Mouse (Mus musculus) kidney, embryonic 15.5 days (tissue): ENCODE data around the gene Mov10. TPM values are rescaled to one million over a fixed set of nuclear protein-coding genes. Genes with fewer than 3 reads are reported as not detected.

ENCODE experiments used
- ATAC-seq: fragments of 200-750 bp; cut with Nextera tagmentation; replicated peaks from 2 replicates; pipeline ENCODE4 v1.8.0; 2017; ENCODE audit warnings: moderate TSS enrichment; ENCODE audit not compliant: low FRiP score
- H3K27ac ChIP-seq: fragments of 300-500 bp; sonication (generic); 2 replicates; pipeline ENCODE4 v1.5.1; 2015; ENCODE audit warnings: mild to moderate bottlenecking, inconsistent platforms
- H3K27me3 ChIP-seq: fragments of 300-500 bp; sonication (generic); 2 replicates; pipeline ENCODE4 v1.6.1; 2015; ENCODE audit warnings: inconsistent platforms
- H3K36me3 ChIP-seq: fragments of 300-500 bp; sonication (generic); 2 replicates; pipeline ENCODE4 v1.6.1; 2015; ENCODE audit warnings: inconsistent platforms
- H3K4me1 ChIP-seq: fragments of 300-500 bp; sonication (generic); 2 replicates; pipeline ENCODE4 v1.6.1; 2015; ENCODE audit warnings: inconsistent platforms
- H3K4me2 ChIP-seq: fragments of 300-500 bp; sonication (generic); 2 replicates; pipeline ENCODE4 v1.6.1; 2015; ENCODE audit warnings: moderate library complexity, mild to moderate bottlenecking, inconsistent platforms
- H3K4me3 ChIP-seq: fragments of 300-500 bp; sonication (generic); replicated peaks from 2 replicates; pipeline ENCODE4 v1.5.1; 2015; ENCODE audit warnings: mild to moderate bottlenecking, inconsistent platforms
- H3K9ac ChIP-seq: fragments of 300-500 bp; sonication (generic); 2 replicates; pipeline ENCODE4 v1.6.1; 2015; ENCODE audit warnings: mild to moderate bottlenecking, inconsistent platforms
- H3K9me3 ChIP-seq: fragments of 300-500 bp; sonication (generic); replicated peaks from 2 replicates; pipeline ENCODE4 v1.6.1; 2016; ENCODE audit warnings: inconsistent platforms
- WGBS: fragments of 180-500 bp; shearing (Covaris S2); methylation state at CpG from one replicate; pipeline ENCODE4 v1.1.7; 2015; ENCODE audit warnings: mixed read lengths; 5-methylcytosine and 5-hydroxymethylcytosine counted together
- polyA plus RNA-seq: library from polyadenylated mRNA; unstranded; fragments of >200 nt; fragmentation: Nextera tagmentation; extraction: Ambion mirVana; gene quantifications from 2 replicates; pipeline ENCODE4 v1.2.1, GENCODE M21; 2015

Mov10 gene
- polyA plus RNA-seq, 1 experiment from 2014 or later: 66.5 TPM

DNA sequence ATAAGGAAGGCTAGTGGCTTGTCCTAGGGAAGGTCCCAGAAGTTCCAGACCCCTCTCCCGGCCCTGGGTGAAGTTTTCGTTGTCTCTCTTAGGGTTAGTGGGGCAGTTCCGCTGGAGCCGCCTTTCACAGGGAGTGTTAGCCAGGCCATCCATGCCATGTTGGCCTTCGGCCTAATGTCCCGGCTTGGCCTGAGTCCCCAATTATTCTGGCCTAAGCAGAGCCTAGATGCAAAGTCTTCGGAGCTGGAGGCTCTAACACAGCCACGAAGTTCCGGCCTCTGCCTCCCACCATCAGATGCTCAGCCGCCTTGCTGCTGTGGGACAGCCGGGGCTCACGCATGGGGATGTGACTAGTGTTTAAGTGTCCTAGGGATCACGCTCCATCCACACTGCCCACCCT, 28.5 kb downstream of the Mov10 start:
- Histone ChIP-seq H3K36me3 (peaks cover 28% of the 10 kb centered on the region), H3K4me1 (peaks cover 64% of the 10 kb centered on the region), H3K4me2 (peak overlapping the region; percentile 79), H3K9ac (peak overlapping the region; percentile 58), H3K9me3 (no peaks in the 10 kb centered on the region), H3K4me3 (peak overlapping the region; percentile 63), H3K27ac (peak overlapping the region; percentile 92), H3K27me3 (peaks cover 9% of the 10 kb centered on the region)
- 12% methylated on average over 13 of the region's 13 CpGs for WGBS
- ATAC-seq: no peak

DNA sequence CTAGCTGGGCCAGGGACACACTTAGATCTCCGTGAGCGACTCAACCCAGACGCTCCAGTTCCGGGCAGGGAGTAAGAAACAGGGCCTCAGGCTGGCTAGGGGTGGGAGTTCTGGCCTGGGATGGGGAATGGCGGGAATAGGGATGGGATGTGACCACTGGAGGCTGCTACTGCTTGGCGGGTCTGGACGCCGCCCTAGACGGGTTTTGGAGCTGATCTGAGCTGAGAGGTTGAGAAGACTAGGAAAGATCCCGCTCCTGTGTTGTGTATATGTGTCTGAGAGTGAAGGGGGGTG, 29.1 kb downstream of the Mov10 start:
- peak; percentile 30 for ATAC-seq
- WGBS: 2% methylated on average over 10 of the region's 10 CpGs
- peak overlapping the region; percentile 63 for H3K4me3 ChIP-seq
- peaks cover 28% of the 10 kb centered on the region for H3K36me3 ChIP-seq
- peak overlapping the region; percentile 79 for H3K4me2 ChIP-seq
- peak overlapping the region; percentile 58 for H3K9ac ChIP-seq
- no peaks in the 10 kb centered on the region for H3K9me3 ChIP-seq
- peak overlapping the region; percentile 92 for H3K27ac ChIP-seq
- peaks cover 59% of the 10 kb centered on the region for H3K4me1 ChIP-seq
- H3K27me3 ChIP-seq: peaks cover 10% of the 10 kb centered on the region

DNA sequence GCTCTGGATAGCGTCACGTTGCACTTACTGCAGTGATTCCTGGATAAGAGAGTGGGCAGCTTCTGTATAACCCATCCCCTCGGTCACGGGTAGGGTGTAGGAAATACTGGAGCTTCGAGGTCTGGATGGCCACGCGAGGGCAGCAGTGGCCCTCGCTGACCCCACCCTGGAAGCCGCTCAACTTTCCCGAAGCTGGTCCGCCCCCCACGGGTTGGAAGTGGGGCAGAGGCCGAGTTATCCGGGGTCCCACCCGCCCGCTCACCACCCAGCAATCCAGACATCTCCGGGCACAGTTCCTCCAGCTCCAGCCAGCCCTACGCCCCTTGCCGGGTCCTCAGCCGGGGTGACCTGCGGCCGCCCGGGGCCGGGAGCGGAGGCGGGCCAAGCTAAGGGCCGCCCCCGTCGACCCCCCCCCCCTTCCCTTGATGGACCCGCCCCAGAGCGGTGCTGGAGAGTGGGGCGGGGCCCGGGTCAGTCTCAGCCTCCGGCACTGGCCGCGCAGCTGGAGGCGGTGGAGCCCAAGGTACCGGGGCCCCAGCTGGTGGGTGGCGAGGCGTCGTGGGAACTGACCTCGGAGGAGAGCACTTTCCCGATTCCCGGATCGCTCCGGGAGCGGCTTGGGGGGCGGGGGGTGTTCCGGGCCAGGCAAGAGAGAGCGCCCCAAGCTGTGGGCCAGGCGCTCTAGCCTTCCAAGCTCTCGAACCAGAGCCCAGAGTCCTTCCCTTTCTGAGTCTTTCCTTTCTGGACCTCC, 29.6 kb downstream of the Mov10 start:
- peaks cover 56% of the 10 kb centered on the region for H3K4me1 ChIP-seq
- ATAC-seq: peak; percentile 93
- H3K4me3 ChIP-seq: peak overlapping the region; percentile 63
- no peaks in the 10 kb centered on the region for H3K9me3 ChIP-seq
- under 1% methylated on average over 50 of the region's 52 CpGs for WGBS
- peak overlapping the region; percentile 58 for H3K9ac ChIP-seq
- peak overlapping the region; percentile 79 for H3K4me2 ChIP-seq
- H3K36me3 ChIP-seq: peaks cover 28% of the 10 kb centered on the region
- H3K27me3 ChIP-seq: peaks cover 15% of the 10 kb centered on the region
- peak overlapping the region; percentile 92 for H3K27ac ChIP-seq

DNA sequence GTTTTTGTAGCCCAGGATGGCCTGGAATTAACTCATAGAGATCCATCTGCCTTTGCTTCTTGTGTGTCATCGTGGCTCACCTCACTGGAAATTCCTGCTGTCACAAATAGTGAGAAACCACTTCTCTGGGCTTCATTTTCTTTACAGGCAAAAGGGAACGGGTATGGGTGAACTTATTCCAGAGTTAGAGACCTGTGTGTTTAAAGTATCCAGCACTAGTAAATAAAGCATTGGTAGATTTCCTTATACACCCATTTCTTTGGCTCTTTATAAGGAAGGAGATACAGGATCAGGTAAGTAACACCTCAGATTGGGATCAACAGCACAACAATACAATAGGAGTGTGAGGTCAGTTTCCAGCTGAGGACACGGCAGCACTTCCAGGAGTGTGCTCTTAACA, 30.3 kb downstream of the Mov10 start, which contains the start of gene Rhoc:
Gene Rhoc (plus strand): TSS at position 301 of the 400 bp plus-strand sequence.
- peak within 1 kb of the TSS; percentile 92 for H3K27ac ChIP-seq
- H3K4me3 ChIP-seq: peak within 1 kb of the TSS; percentile 63
- WGBS: 31% methylated on average over 3 of the region's 3 CpGs
- peaks cover 21% of the 10 kb centered on the region for H3K36me3 ChIP-seq
- H3K27me3 ChIP-seq: peaks cover 21% of the 10 kb centered on the region
- no peaks in the 10 kb centered on the region for H3K9me3 ChIP-seq
- H3K4me1 ChIP-seq: peaks cover 53% of the 10 kb centered on the region
- no peak for ATAC-seq
- H3K9ac ChIP-seq: peak within 1 kb of the TSS; percentile 58
- H3K4me2 ChIP-seq: peak within 1 kb of the TSS; percentile 79

DNA sequence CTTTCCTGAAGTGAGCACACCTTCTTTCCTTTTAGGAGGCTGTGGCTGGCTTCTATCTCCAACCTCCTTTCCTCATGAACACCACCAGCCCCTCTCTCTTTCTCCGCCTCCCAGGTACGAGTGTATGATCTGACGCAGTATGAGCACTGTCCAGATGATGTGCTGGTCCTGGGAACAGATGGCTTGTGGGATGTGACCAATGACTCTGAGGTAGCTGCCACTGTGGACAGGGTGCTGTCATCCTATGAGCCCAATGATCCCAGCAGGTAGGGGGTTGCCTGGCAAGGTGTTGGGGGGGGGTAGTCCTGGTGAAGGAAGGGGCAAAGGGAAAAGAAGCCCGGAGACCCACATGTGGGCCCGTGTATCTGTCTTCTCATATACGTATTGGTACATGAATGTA, 33.1 kb downstream of the Mov10 start:
- no peak for ATAC-seq
- Histone ChIP-seq H3K4me1 (peaks cover 49% of the 10 kb centered on the region), H3K4me3 (no peak overlapping the region), H3K9me3 (no peaks in the 10 kb centered on the region), H3K27ac (no peak overlapping the region), H3K4me2 (no peak overlapping the region), H3K27me3 (peaks cover 47% of the 10 kb centered on the region), H3K9ac (no peak overlapping the region), H3K36me3 (no peaks in the 10 kb centered on the region)
- WGBS: 92% methylated on average over 6 of the region's 6 CpGs

DNA sequence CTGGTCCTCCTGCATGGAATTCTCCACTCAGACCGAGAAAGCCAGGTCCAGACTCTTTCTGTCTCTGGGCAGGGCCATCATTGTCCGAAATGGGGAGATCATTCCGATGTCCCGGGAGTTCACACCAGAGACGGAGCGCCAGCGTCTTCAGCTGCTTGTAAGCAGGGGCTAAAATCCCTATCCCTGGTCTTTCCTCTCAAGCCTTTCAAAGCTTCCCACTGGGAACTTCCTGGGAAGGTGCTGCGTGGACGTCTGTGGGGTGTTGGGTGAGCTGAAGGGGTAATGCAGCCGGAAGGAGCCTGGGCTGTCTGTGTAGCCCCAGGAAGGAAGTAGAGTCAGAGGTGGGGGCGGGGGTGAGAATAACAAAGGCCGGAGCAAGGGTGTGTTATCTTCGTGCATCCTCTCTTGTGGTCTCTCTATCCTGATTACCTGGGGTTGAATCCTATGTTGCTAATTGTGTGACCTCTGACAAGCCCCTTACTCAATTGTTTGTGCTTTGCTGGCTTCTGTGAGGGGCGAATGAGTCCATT, 34.3 kb downstream of the Mov10 start:
- Histone ChIP-seq H3K4me3 (no peak overlapping the region), H3K27ac (0 out of 2 replicates have a peak overlapping the region, but pooled peaks have one; percentile 6), H3K4me1 (peaks cover 42% of the 10 kb centered on the region), H3K9ac (no peak overlapping the region), H3K36me3 (no peaks in the 10 kb centered on the region), H3K4me2 (0 out of 2 replicates have a peak overlapping the region, but pooled peaks have one; percentile 2), H3K27me3 (peaks cover 58% of the 10 kb centered on the region), H3K9me3 (no peaks in the 10 kb centered on the region)
- ATAC-seq: no peak
- 45% methylated on average over 14 of the region's 14 CpGs for WGBS

DNA sequence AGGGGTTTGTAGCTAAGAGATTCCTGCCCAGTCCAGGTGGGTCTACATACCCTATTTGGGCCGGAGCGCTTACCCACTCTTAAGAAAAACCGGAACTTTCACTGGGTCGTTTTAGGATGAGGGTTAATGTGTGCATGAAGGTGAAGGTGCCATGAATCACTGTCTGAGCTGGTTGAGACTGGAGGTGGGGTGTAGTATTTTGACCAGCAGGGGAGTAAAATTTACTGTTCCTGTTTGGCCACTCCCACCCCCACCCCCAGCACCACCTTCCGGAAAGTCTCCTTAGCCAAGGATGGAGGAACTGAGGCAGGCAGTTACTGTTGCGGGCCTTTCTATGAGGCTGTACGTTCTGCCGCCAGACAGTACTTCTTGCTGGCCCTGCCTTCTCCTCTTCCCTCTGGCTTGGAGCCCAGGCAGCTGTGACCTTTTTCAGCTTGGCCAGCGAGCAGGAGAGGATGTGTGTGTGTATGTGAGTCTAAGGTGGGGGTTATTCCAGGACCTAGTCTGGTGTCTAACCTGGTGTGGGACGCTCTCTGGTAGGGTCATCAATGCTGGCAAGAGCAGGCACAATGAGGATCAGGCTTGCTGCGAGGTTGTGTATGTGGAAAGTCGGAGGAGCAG, 36.2 kb downstream of the Mov10 start:
- peak overlapping the region; percentile 53 for H3K9ac ChIP-seq
- peak; percentile 16; the same call in 1 of the 2 replicates for ATAC-seq
- 13% methylated on average over 12 of the region's 12 CpGs for WGBS
- peak overlapping the region; percentile 57 for H3K4me3 ChIP-seq
- peaks cover 39% of the 10 kb centered on the region for H3K4me1 ChIP-seq
- no peaks in the 10 kb centered on the region for H3K9me3 ChIP-seq
- H3K4me2 ChIP-seq: peak overlapping the region; percentile 98
- H3K27ac ChIP-seq: no peak overlapping the region
- H3K36me3 ChIP-seq: no peaks in the 10 kb centered on the region
- peaks cover 77% of the 10 kb centered on the region for H3K27me3 ChIP-seq

DNA sequence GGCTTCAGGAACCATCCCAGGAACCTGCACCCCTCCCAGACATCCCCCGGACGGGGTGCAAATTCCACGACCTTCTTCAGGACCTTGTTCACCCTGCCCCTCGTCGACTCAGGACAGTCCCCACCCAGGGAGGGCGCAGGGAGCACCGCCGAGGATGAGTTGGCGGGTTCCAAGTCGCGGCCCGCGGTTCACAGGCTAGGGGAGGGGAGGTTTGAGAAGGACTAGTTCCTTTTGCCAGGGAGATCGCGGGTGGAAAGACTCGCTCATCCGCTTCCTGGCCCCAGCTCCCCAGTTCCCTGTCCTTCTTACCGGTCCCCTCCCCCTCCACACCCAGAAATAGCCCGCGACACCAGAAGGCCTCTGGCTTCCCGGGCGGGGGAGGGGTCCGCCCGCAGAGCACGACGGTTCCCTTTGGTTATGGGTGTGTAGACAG, 36.9 kb downstream of the Mov10 start, which contains the start of gene Fam19a3:
Gene Fam19a3 (minus strand): TSS at position 370 of the 433 bp plus-strand sequence.
- under 1% methylated on average over 26 of the region's 26 CpGs for WGBS
- Histone ChIP-seq H3K4me3 (peak within 1 kb of the TSS; percentile 57), H3K36me3 (no peaks in the 10 kb centered on the region), H3K4me1 (peaks cover 42% of the 10 kb centered on the region), H3K27me3 (peaks cover 84% of the 10 kb centered on the region), H3K9ac (peak within 1 kb of the TSS; percentile 53), H3K9me3 (no peaks in the 10 kb centered on the region), H3K27ac (peak within 1 kb of the TSS; percentile 33; the same call in 1 of the 2 replicates), H3K4me2 (peak within 1 kb of the TSS; percentile 98)
- ATAC-seq: peak; percentile 17

DNA sequence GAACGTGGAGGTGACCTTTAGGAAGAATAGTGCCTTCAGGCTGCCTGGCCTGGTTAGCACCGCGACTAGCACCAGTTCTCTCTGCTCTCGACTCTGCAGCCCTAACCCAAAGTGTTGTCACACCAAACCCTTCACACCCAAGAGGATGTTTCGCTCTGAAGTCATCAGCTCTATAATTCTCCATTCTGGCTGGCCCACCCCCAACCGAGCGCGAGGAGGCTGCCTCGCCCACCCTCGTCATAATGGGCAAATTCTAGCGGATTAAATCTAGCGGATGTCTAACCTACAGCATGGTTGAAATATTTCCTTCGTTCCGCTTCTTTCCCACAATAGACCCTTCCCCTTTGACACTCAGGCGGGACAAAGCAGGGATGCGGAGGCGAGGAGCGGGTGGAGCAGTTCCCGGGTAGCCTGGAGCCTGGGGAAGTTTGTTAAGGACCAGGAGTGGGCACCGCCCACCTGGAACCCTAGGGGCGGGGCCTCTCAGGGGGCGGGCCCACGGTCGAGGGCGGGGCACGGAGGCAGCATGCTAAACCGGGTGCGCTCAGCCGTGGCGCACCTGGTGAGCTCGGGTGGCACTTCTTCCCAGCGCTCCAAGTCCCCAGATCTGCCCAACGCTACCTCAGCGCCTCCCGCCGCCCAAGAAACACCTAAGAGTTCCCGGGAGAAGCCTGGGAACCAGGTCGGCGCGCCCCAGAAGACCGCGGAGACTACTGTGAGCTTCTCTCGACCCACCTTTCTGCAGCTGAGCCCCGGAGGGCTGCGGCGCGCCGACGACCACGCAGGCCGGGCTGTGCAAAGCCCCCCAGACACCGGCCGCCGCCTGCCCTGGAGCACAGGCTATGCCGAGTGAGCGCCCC, 37.6 kb downstream of the Mov10 start, which contains the start of gene Ppm1j:
Gene Ppm1j (plus strand): TSS at position 496 of the 860 bp plus-strand sequence.
- WGBS: under 1% methylated on average over 56 of the region's 56 CpGs
- Histone ChIP-seq H3K9ac (peak within 1 kb of the TSS; percentile 53), H3K27me3 (peaks cover 88% of the 10 kb centered on the region), H3K4me2 (peak within 1 kb of the TSS; percentile 98), H3K27ac (peak within 1 kb of the TSS; percentile 33; the same call in 1 of the 2 replicates), H3K9me3 (no peaks in the 10 kb centered on the region), H3K36me3 (no peaks in the 10 kb centered on the region), H3K4me1 (peaks cover 42% of the 10 kb centered on the region), H3K4me3 (peak within 1 kb of the TSS; percentile 57)
- ATAC-seq: peak; percentile 74

DNA sequence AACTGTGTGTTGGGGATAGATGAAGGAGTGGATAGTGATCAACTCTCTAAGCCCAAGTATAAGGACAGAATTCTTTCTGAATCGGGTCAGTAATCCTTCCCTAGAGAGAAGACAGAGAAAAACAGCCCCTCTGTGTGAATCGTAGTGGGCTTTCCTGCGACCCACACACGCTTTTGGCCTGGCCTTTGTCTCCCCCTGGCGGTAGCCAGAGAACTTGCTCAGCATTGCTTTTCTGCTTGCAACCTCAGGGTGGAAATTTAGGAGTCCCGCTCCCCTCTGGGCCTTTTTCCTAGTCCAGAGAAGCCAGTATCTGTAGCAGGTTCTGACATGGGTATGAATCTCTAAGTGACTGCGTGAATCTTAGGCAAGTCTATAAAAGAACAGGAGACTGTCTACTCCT, 38.4 kb downstream of the Mov10 start:
- Histone ChIP-seq H3K27me3 (peaks cover 86% of the 10 kb centered on the region), H3K9me3 (no peaks in the 10 kb centered on the region), H3K36me3 (no peaks in the 10 kb centered on the region), H3K27ac (no peak overlapping the region), H3K9ac (no peak overlapping the region), H3K4me2 (peak overlapping the region; percentile 98; the same call in 1 of the 2 replicates), H3K4me3 (peak overlapping the region; percentile 57; the same call in 1 of the 2 replicates), H3K4me1 (peaks cover 42% of the 10 kb centered on the region)
- no peak for ATAC-seq
- 3% methylated on average over 7 of the region's 7 CpGs for WGBS

DNA sequence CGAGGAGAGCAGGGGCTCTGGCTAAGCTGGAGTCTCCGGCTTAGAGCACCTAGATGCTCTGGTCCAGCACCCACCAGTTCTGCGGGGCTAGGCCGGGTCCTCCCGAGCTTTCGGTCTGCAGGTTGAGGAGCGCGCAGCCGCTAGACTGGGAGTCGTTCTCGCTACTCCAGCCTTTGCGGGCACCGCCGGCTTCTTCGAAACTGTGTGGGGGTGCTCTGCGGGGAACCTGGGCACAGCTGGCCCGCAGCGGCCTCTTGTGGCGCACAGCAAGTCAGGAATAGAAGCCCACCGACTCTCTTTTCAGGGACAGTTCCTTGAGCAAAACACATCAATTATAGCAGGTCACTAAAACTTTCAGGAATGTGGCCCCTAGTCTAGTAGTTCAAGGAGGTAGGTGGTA, 41.0 kb downstream of the Mov10 start:
- H3K27me3 ChIP-seq: peaks cover 74% of the 10 kb centered on the region
- no peak for ATAC-seq
- peak overlapping the region; percentile 36 for H3K4me3 ChIP-seq
- no peak overlapping the region for H3K9ac ChIP-seq
- peak overlapping the region; percentile 70 for H3K4me2 ChIP-seq
- WGBS: under 1% methylated on average over 20 of the region's 20 CpGs
- H3K27ac ChIP-seq: no peak overlapping the region
- H3K9me3 ChIP-seq: no peaks in the 10 kb centered on the region
- H3K4me1 ChIP-seq: peaks cover 37% of the 10 kb centered on the region
- H3K36me3 ChIP-seq: no peaks in the 10 kb centered on the region
